Mouse (Mus musculus) cortical plate, adult 2 months (tissue): ENCODE data around the gene Prdm5.

Experiments used
- CTCF ChIP-seq: fragments of 200-500 bp; IDR thresholded peaks from 2 replicates; pipeline ENCODE4 v1.5.1; 2011; ENCODE audit warnings: mild to moderate bottlenecking, control low read depth, low read length; ENCODE audit not compliant: insufficient read depth; ENCODE audit errors: extremely low read depth
- POLR2A ChIP-seq: fragments of 200-500 bp; IDR thresholded peaks from 2 replicates; pipeline ENCODE4 v1.6.1; 2011; ENCODE audit warnings: mild to moderate bottlenecking, low read length, control low read depth; ENCODE audit not compliant: insufficient read depth; ENCODE audit errors: extremely low read depth

- TF ChIP-seq CTCF (no peak), POLR2A (no peak)
Observed at GRCm38 (mm10) chr6:65865861-65866260, 87.1 kb downstream of the Prdm5 start.
